Mouse (Mus musculus): ENCODE measurements around the gene Peli2. TPM values are rescaled to one million over a fixed set of nuclear protein-coding genes. Genes with fewer than 3 reads are reported as not detected.
A peak's percentile ranks its signal among the peaks of the same experiment; 100 is the strongest.

Peli2 gene
- polyA plus RNA-seq, 1 experiment from 2014 or later, result 3.1 TPM

DNA sequence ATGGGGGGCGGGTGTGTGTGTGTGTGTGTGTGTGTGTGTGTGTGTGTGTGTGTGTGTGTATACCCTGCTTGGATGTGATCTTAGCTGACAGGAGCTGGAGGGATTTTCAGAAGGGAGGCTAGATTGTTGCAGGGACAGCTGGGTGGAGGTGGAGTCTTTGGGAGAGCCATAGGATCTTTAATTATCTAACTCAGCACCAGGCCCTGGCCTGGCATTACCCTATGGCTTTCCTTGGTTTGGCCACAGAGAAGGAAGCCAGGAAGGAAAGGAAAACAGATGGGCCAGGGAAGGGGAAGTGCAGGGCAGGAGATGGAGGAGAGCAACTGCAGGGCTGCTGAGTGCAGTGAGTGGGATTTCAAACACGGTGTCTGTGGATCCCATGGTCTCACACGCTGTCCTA lies 18.8 kb downstream of the Peli2 start:
- 76% methylated on average over 3 of the region's 3 CpGs for WGBS
- no peak for ATAC-seq (replicated peaks; ENCODE audit: low FRiP score)
- H3K4me3 ChIP-seq (ENCODE audit: low read depth, low read length), result no peak overlapping the region
- H3K9ac ChIP-seq (ENCODE audit: low read depth, low read length), result no peak overlapping the region
- no peak for DNase-seq (ENCODE audit: low spot score)
- H3K27ac ChIP-seq (ENCODE audit: low read depth, low read length), result no peak overlapping the region
- H3K4me1 ChIP-seq (replicated peaks; ENCODE audit: control insufficient read depth, insufficient read depth, low read length), result peaks cover 18% of the 10 kb centered on the region
- no peaks in the 10 kb centered on the region for H3K36me3 ChIP-seq (ENCODE audit: control insufficient read depth, insufficient read depth, low read length)
- H3K9me3 ChIP-seq (ENCODE audit: control insufficient read depth, low read length), result no peaks in the 10 kb centered on the region
- no peak overlapping the region for H3K4me2 ChIP-seq
- no peaks in the 10 kb centered on the region for H3K27me3 ChIP-seq (replicated peaks; ENCODE audit: control insufficient read depth, insufficient read depth, low read length)

DNA sequence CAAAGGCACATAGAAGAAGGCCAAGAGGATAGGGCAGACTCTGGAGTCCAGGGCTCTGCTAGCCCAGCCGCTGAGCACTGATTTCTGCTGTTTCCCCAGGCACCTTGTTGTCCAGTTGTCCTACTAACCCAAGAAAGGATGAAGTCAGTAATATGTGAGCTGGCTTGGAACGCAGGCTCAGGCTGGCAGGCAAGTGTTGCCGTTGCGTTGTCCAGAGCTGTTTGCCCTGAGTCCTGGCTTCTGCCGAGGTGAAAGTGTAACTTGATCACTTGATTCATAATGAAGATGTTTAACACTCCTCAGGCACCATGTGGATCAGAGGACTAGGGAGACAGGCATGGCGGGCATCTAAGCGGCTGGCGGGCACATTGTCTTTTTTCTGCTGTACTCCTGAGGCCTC lies 21.1 kb downstream of the Peli2 start:
- DNase-seq (ENCODE audit: low spot score), result no peak
- Histone ChIP-seq H3K4me2 (no peak overlapping the region), H3K36me3 (ENCODE audit: control insufficient read depth, insufficient read depth, low read length) (no peaks in the 10 kb centered on the region), H3K27me3 (replicated peaks; ENCODE audit: control insufficient read depth, insufficient read depth, low read length) (no peaks in the 10 kb centered on the region), H3K9me3 (ENCODE audit: control insufficient read depth, low read length) (no peaks in the 10 kb centered on the region), H3K27ac (ENCODE audit: low read depth, low read length) (no peak overlapping the region), H3K9ac (ENCODE audit: low read depth, low read length) (no peak overlapping the region), H3K4me1 (replicated peaks; ENCODE audit: control insufficient read depth, insufficient read depth, low read length) (peaks cover 8% of the 10 kb centered on the region), H3K4me3 (ENCODE audit: low read depth, low read length) (no peak overlapping the region)
- ATAC-seq (replicated peaks; ENCODE audit: low FRiP score), result no peak
- WGBS, result 78% methylated on average over 8 of the region's 8 CpGs

DNA sequence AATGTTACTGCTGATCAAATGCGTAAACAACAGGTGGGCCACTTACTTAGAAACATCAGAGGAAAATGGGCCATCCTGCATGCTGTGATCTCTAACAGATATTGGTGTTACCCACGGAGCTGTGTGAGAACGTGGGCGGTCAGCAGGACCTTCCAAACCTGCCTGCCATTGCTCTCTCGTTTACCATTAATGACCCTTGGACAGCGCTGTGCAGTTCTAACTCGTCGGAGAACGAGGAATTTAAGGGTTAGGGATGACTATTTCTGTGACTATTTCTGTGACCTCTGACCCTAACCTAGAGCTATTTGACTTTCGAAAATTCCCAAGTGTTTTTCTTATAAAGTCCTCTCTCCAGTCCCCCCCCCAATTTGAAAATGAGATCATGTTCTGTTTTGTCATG lies 22.1 kb downstream of the Peli2 start:
- no peak for DNase-seq (ENCODE audit: low spot score)
- H3K4me2 ChIP-seq, result no peak overlapping the region
- H3K9me3 ChIP-seq (ENCODE audit: control insufficient read depth, low read length), result no peaks in the 10 kb centered on the region
- peaks cover 3% of the 10 kb centered on the region; the same call in 1 of the 2 replicates for H3K4me1 ChIP-seq (replicated peaks; ENCODE audit: control insufficient read depth, insufficient read depth, low read length)
- no peaks in the 10 kb centered on the region for H3K27me3 ChIP-seq (replicated peaks; ENCODE audit: control insufficient read depth, insufficient read depth, low read length)
- ATAC-seq (replicated peaks; ENCODE audit: low FRiP score), result 0 out of 2 replicates have a peak, but pooled peaks have one; percentile 31
- no peak overlapping the region for H3K4me3 ChIP-seq (ENCODE audit: low read depth, low read length)
- no peak overlapping the region for H3K27ac ChIP-seq (ENCODE audit: low read depth, low read length)
- WGBS, result 66% methylated on average over 10 of the region's 10 CpGs
- no peak overlapping the region for H3K9ac ChIP-seq (ENCODE audit: low read depth, low read length)
- H3K36me3 ChIP-seq (ENCODE audit: control insufficient read depth, insufficient read depth, low read length), result no peaks in the 10 kb centered on the region

DNA sequence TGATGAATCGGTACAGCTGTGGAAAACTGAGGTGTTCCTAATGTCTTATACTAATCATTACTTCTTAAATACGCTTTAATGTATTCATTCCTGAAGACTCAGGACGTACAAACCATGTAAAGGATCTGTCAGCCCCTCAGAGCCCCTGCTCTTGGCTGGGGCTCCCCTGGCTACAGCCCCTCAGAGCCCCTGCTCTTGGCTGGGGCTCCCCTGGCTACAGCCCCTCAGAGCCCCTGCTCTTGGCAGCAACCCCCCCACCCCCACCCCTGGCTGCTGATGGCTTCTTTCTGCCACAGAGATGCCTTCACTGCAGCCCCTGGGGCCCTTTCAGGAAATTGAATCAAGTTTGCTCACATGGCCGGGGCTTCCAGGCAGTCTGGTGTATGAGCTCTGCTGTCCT lies 22.5 kb downstream of the Peli2 start:
- 65% methylated on average over 4 of the region's 4 CpGs for WGBS
- H3K9ac ChIP-seq (ENCODE audit: low read depth, low read length), result no peak overlapping the region
- H3K4me1 ChIP-seq (replicated peaks; ENCODE audit: control insufficient read depth, insufficient read depth, low read length), result peaks cover 3% of the 10 kb centered on the region; the same call in 1 of the 2 replicates
- ATAC-seq (replicated peaks; ENCODE audit: low FRiP score) (no peak), DNase-seq (ENCODE audit: low spot score) (no peak)
- H3K27me3 ChIP-seq (replicated peaks; ENCODE audit: control insufficient read depth, insufficient read depth, low read length), result no peaks in the 10 kb centered on the region
- no peak overlapping the region for H3K4me3 ChIP-seq (ENCODE audit: low read depth, low read length)
- no peak overlapping the region for H3K4me2 ChIP-seq
- H3K36me3 ChIP-seq (ENCODE audit: control insufficient read depth, insufficient read depth, low read length), result no peaks in the 10 kb centered on the region
- H3K27ac ChIP-seq (ENCODE audit: low read depth, low read length), result no peak overlapping the region
- H3K9me3 ChIP-seq (ENCODE audit: control insufficient read depth, low read length), result no peaks in the 10 kb centered on the region

DNA sequence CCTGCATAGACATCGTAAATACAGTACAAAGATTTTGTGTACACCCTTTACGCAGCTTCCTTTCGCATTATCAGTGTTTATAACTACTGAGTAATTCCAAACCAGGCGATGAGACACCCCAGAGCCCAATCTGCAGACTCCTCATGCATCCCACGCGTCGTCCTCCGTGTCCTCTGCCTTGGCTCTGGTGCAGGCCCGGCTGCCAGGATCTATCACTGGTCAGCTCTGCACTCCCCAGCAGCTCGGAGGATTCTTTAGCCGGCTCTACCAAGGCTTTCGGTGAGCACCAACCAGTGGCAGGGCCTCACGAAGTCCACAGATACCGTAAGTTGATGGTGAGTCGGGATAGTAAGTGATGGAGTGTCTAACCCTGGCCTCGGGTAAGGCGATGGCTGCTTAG lies 23.7 kb downstream of the Peli2 start:
- ATAC-seq (replicated peaks; ENCODE audit: low FRiP score) (no peak), DNase-seq (ENCODE audit: low spot score) (no peak)
- H3K4me3 ChIP-seq (ENCODE audit: low read depth, low read length), result no peak overlapping the region
- H3K27me3 ChIP-seq (replicated peaks; ENCODE audit: control insufficient read depth, insufficient read depth, low read length), result no peaks in the 10 kb centered on the region
- no peak overlapping the region for H3K9ac ChIP-seq (ENCODE audit: low read depth, low read length)
- no peak overlapping the region for H3K4me2 ChIP-seq
- H3K27ac ChIP-seq (ENCODE audit: low read depth, low read length), result no peak overlapping the region
- H3K36me3 ChIP-seq (ENCODE audit: control insufficient read depth, insufficient read depth, low read length), result no peaks in the 10 kb centered on the region
- peaks cover 3% of the 10 kb centered on the region; the same call in 1 of the 2 replicates for H3K4me1 ChIP-seq (replicated peaks; ENCODE audit: control insufficient read depth, insufficient read depth, low read length)
- no peaks in the 10 kb centered on the region for H3K9me3 ChIP-seq (ENCODE audit: control insufficient read depth, low read length)
- 74% methylated on average over 17 of the region's 17 CpGs for WGBS

DNA sequence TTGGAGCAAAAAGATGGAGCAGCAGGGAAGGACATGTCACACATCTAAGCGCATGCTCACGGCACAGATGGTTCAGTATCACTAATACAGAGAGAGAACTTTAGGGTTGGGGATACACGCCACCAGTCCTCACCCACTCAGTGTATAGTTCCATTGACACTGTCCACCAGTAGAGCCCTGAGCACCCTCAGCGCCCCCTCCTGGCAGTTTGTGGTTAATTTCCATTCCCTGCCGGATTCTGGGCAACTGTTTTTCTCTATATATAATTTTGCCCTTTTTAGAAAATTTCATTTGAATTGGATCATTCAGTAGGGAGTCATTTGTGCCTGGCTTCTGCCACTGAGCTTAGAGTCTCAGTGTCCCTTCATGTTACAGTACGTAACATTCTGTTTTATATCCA lies 27.1 kb downstream of the Peli2 start:
- H3K4me1 ChIP-seq (replicated peaks; ENCODE audit: control insufficient read depth, insufficient read depth, low read length), result peaks cover 3% of the 10 kb centered on the region; the same call in 1 of the 2 replicates
- no peak overlapping the region for H3K9ac ChIP-seq (ENCODE audit: low read depth, low read length)
- no peaks in the 10 kb centered on the region for H3K36me3 ChIP-seq (ENCODE audit: control insufficient read depth, insufficient read depth, low read length)
- no peak overlapping the region for H3K27ac ChIP-seq (ENCODE audit: low read depth, low read length)
- no peaks in the 10 kb centered on the region for H3K27me3 ChIP-seq (replicated peaks; ENCODE audit: control insufficient read depth, insufficient read depth, low read length)
- DNase-seq (ENCODE audit: low spot score) (no peak), ATAC-seq (replicated peaks; ENCODE audit: low FRiP score) (no peak)
- H3K4me3 ChIP-seq (ENCODE audit: low read depth, low read length), result no peak overlapping the region
- 78% methylated on average over 6 of the region's 6 CpGs for WGBS
- no peaks in the 10 kb centered on the region for H3K9me3 ChIP-seq (ENCODE audit: control insufficient read depth, low read length)
- H3K4me2 ChIP-seq, result no peak overlapping the region

DNA sequence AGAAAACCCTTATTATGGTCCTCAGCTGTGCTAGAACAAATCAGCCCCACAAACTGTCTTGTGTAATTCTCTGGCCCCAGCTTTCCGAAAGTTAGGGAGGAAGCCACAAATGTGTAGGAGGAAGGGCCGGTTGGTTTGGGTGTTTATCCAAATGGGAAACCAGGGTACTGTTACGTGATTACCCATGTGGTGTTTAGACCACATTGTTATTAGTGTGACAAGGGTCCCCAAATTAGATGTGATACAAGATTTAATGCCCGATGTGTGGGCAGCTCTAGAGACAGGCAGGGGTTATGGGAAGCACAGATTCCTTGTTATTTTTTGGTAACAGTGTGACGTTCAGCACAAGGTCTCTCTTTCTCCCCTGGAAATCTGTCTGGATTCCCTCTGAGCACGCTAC lies 28.0 kb downstream of the Peli2 start:
- no peak for ATAC-seq (replicated peaks; ENCODE audit: low FRiP score)
- H3K9me3 ChIP-seq (ENCODE audit: control insufficient read depth, low read length), result no peaks in the 10 kb centered on the region
- 76% methylated on average over 6 of the region's 6 CpGs for whole genome bisulfite sequencing
- no peak overlapping the region for H3K9ac ChIP-seq (ENCODE audit: low read depth, low read length)
- no peak for DNase-seq (ENCODE audit: low spot score)
- no peaks in the 10 kb centered on the region for H3K27me3 ChIP-seq (replicated peaks; ENCODE audit: control insufficient read depth, insufficient read depth, low read length)
- H3K36me3 ChIP-seq (ENCODE audit: control insufficient read depth, insufficient read depth, low read length), result no peaks in the 10 kb centered on the region
- no peak overlapping the region for H3K27ac ChIP-seq (ENCODE audit: low read depth, low read length)
- no peak overlapping the region for H3K4me2 ChIP-seq
- H3K4me1 ChIP-seq (replicated peaks; ENCODE audit: control insufficient read depth, insufficient read depth, low read length), result peaks cover under 1% of the 10 kb centered on the region; the same call in 1 of the 2 replicates
- H3K4me3 ChIP-seq (ENCODE audit: low read depth, low read length), result no peak overlapping the region

DNA sequence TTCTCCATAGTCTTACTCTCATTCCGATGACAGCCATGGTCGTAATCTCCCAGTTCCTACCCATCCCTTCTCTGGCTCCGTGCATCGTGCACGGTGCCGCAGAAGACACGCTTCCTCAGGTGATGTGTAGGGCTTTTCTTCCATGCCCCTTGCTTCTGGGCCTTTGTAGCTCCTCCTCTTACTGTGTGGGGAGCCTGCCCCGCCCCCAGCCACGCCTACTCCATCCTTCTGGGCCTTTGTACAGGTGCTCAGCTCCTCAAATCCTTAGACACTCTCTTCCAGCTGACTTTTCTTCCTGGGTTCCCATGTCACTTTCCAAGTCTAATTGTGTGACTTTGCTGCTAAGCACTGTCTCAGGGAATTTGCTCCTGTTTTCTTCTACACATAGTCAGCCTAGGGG lies 28.7 kb downstream of the Peli2 start:
- ATAC-seq (replicated peaks; ENCODE audit: low FRiP score) (no peak), DNase-seq (ENCODE audit: low spot score) (no peak)
- Histone ChIP-seq H3K4me2 (no peak overlapping the region), H3K9me3 (ENCODE audit: control insufficient read depth, low read length) (no peaks in the 10 kb centered on the region), H3K27me3 (replicated peaks; ENCODE audit: control insufficient read depth, insufficient read depth, low read length) (no peaks in the 10 kb centered on the region), H3K4me3 (ENCODE audit: low read depth, low read length) (no peak overlapping the region), H3K27ac (ENCODE audit: low read depth, low read length) (no peak overlapping the region), H3K4me1 (replicated peaks; ENCODE audit: control insufficient read depth, insufficient read depth, low read length) (no peaks in the 10 kb centered on the region), H3K9ac (ENCODE audit: low read depth, low read length) (no peak overlapping the region), H3K36me3 (ENCODE audit: control insufficient read depth, insufficient read depth, low read length) (no peaks in the 10 kb centered on the region)
- 89% methylated on average over 9 of the region's 9 CpGs for WGBS

DNA sequence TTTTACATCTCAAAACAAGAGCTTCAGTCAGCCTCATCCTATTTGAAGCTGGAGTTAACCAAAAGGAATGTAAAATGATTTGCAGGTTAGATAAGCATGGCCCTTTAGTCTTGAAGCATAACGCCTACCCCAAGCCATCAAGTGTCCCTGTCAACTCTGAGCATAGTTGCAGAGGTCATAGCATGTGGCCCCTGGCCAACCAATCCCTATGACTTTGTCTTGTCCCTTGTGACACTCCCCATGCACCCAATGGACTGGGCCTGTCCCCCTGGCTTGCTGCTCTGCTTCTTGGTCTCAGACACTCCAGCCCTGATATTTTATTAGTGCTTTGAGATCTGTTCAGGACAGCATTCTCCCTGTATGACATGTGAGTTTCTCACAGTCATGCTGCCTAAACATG lies 30.3 kb downstream of the Peli2 start:
- 76% methylated on average over 1 of the region's 1 CpGs for WGBS

More for the DNA sequence above, 30.3 kb downstream of the Peli2 start:
- ATAC-seq (replicated peaks; ENCODE audit: low FRiP score) (no peak), DNase-seq (ENCODE audit: low spot score) (no peak)
- H3K27ac ChIP-seq (ENCODE audit: low read depth, low read length), result no peak overlapping the region
- no peak overlapping the region for H3K4me3 ChIP-seq (ENCODE audit: low read depth, low read length)
- H3K36me3 ChIP-seq (ENCODE audit: control insufficient read depth, insufficient read depth, low read length), result no peaks in the 10 kb centered on the region
- H3K27me3 ChIP-seq (replicated peaks; ENCODE audit: control insufficient read depth, insufficient read depth, low read length), result no peaks in the 10 kb centered on the region
- no peaks in the 10 kb centered on the region; the same call in 1 of the 2 replicates for H3K4me1 ChIP-seq (replicated peaks; ENCODE audit: control insufficient read depth, insufficient read depth, low read length)
- H3K4me2 ChIP-seq, result no peak overlapping the region
- no peak overlapping the region for H3K9ac ChIP-seq (ENCODE audit: low read depth, low read length)
- H3K9me3 ChIP-seq (ENCODE audit: control insufficient read depth, low read length), result no peaks in the 10 kb centered on the region

Data from liver, embryonic 11.5 days (tissue).